Mouse (Mus musculus): Measurements from ENCODE around the gene Xdh.

- TF ChIP-seq CTCF (IDR thresholded peaks at IDR 0.05; ENCODE audit: borderline replicate concordance, control insufficient read depth, extremely low read depth, insufficient read depth, low read length, poor library complexity), result no peak
- no peak for TF ChIP-seq POLR2A (IDR thresholded peaks at IDR 0.05; ENCODE audit: control insufficient read depth, extremely low read depth, insufficient read depth, low read length, poor library complexity)
Measured at GRCm38 (mm10) chr17:73934281-73934680, 15.7 kb downstream of the Xdh start.

All from thymus, adult 2 months (tissue).